Mouse (Mus musculus) embryonic fibroblast, embryonic 13.5 days (primary cell): ENCODE results near the gene Sod1.

Experiments
- CTCF ChIP-seq: IDR thresholded peaks from 2 replicates; pipeline ENCODE4 v1.5.1; 2011; ENCODE audit warnings: mild to moderate bottlenecking, control low read depth, low read length, moderate library complexity, borderline replicate concordance; ENCODE audit not compliant: insufficient read depth
- POLR2A ChIP-seq: IDR thresholded peaks from 2 replicates; pipeline ENCODE4 v1.6.1; 2011; ENCODE audit warnings: low read depth, mild to moderate bottlenecking, control low read depth, low read length, moderate library complexity

DNA sequence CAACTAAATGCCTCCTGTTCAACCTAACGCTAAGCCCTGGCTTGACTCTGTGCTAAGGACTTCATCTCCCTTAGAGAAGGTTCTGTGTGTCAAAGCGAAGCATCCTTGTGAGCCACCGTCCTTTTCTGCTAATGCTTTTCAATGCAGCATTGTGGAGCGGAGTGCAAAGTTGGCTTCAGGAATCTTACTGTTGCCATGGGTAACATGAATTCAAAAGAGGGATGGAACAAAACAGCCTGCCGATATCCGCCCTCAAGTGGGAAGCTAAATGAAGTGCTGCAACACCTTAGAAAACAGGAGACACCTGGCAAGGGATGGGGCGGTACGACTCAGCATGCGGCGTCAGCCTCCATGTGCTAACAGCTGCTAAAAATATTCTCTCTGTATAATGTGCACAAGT lies 44.1 kb upstream of the Sod1 start:
- TF ChIP-seq CTCF: no peak
- TF ChIP-seq POLR2A: no peak
